Mouse (Mus musculus) heart, embryonic 12.5 days (tissue): ENCODE results near the gene Sema6c. TPM values are rescaled to one million over a fixed set of nuclear protein-coding genes. Genes with fewer than 3 reads are reported as not detected.
A peak's percentile ranks its signal among the peaks of the same experiment; 100 is the strongest.

ENCODE experiments used
- ATAC-seq: fragments of 200-750 bp; cut with Nextera tagmentation; 2 replicates; pipeline ENCODE4 v1.8.0; 2017; ENCODE audit warnings: moderate TSS enrichment, moderate library complexity; ENCODE audit not compliant: insufficient number of reproducible peaks, low FRiP score
- H3K27ac ChIP-seq: fragments of 300-500 bp; sonication (generic); 2 replicates; pipeline ENCODE4 v1.5.1; 2016; ENCODE audit warnings: mild to moderate bottlenecking, moderate library complexity; ENCODE audit not compliant: poor library complexity, severe bottlenecking
- H3K27me3 ChIP-seq: fragments of 300-500 bp; sonication (generic); replicated peaks from 2 replicates; pipeline ENCODE4 v1.6.1; 2016; ENCODE audit warnings: mild to moderate bottlenecking, moderate library complexity
- H3K36me3 ChIP-seq: fragments of 300-500 bp; sonication (generic); 2 replicates; pipeline ENCODE4 v1.6.1; 2016; ENCODE audit warnings: mild to moderate bottlenecking, moderate library complexity
- H3K4me1 ChIP-seq: fragments of 300-500 bp; sonication (generic); replicated peaks from 2 replicates; pipeline ENCODE4 v1.6.1; 2016; ENCODE audit warnings: mild to moderate bottlenecking
- H3K4me2 ChIP-seq: fragments of 300-500 bp; sonication (generic); 2 replicates; pipeline ENCODE4 v1.6.1; 2016; ENCODE audit warnings: mild to moderate bottlenecking, moderate library complexity
- H3K4me3 ChIP-seq: fragments of 300-500 bp; sonication (generic); 2 replicates; pipeline ENCODE4 v1.5.1; 2016; ENCODE audit warnings: mild to moderate bottlenecking
- H3K9ac ChIP-seq: fragments of 300-500 bp; sonication (generic); 2 replicates; pipeline ENCODE4 v1.6.1; 2016; ENCODE audit warnings: mild to moderate bottlenecking, moderate library complexity
- H3K9me3 ChIP-seq: fragments of 300-500 bp; sonication (generic); replicated peaks from 2 replicates; pipeline ENCODE4 v1.6.1; 2016; ENCODE audit warnings: mild to moderate bottlenecking, moderate library complexity
- WGBS: fragments of 180-500 bp; shearing (Covaris S2); methylation state at CpG from one replicate; pipeline ENCODE4 v1.1.7; 2016; 5-methylcytosine and 5-hydroxymethylcytosine counted together
- polyA plus RNA-seq: library from polyadenylated mRNA; unstranded; fragments of >200 nt; fragmentation: Nextera tagmentation; extraction: Ambion mirVana; gene quantifications from 2 replicates; pipeline ENCODE4 v1.2.1, GENCODE M21; 2016

Sema6c gene
- polyA plus RNA-seq, 1 experiment from 2014 or later, result 3.6 TPM

- no peak overlapping the region for H3K27ac ChIP-seq
- no peaks in the 10 kb centered on the region; the same call in 1 of the 2 replicates for H3K9me3 ChIP-seq
- 8% methylated on average over 5 of the region's 5 CpGs for WGBS
- H3K36me3 ChIP-seq, result 0 out of 2 replicates have a peak, but pooled peaks cover 8% of the 10 kb centered on the region
- no peaks in the 10 kb centered on the region for H3K4me1 ChIP-seq
- H3K9ac ChIP-seq, result no peak overlapping the region
- 0 out of 2 replicates have a peak, but pooled peaks have one; percentile 29 for ATAC-seq
- H3K4me3 ChIP-seq, result no peak overlapping the region
- H3K4me2 ChIP-seq, result no peak overlapping the region
- H3K27me3 ChIP-seq, result no peaks in the 10 kb centered on the region
Observed at GRCm38 (mm10) chr3:95142617-95143011, 17.6 kb upstream of the Sema6c start.

- H3K36me3 ChIP-seq, result no peaks in the 10 kb centered on the region
- no peak overlapping the region for H3K4me3 ChIP-seq
- H3K4me1 ChIP-seq, result no peaks in the 10 kb centered on the region
- no peak for ATAC-seq
- H3K4me2 ChIP-seq, result no peak overlapping the region
- no peak overlapping the region for H3K9ac ChIP-seq
- H3K9me3 ChIP-seq, result no peaks in the 10 kb centered on the region
- WGBS, result 61% methylated on average over 3 of the region's 3 CpGs
- no peak overlapping the region for H3K27ac ChIP-seq
- no peaks in the 10 kb centered on the region for H3K27me3 ChIP-seq
Observed at GRCm38 (mm10) chr3:95147924-95148323, 12.3 kb upstream of the Sema6c start.

DNA sequence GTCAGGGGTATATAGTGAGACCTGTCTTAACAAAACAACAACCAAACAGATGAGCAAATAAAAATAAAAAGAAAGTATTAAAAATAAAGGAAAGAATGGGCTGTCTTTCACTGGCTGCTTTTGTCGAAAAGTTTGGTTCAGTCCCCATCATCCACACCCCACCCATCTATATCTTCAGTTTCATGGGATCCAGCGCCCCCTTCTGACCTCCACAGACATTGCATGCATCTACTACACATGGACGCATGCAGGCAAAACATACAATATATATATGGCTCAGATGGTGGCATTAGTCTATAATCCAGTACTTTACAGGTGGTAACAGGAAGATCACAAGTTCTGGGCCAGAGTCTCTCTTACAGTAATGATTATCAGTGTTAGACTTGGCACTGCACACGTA, 6.4 kb upstream of the Sema6c start:
- Histone ChIP-seq H3K4me2 (no peak overlapping the region), H3K36me3 (no peaks in the 10 kb centered on the region), H3K9me3 (no peaks in the 10 kb centered on the region), H3K27me3 (no peaks in the 10 kb centered on the region), H3K9ac (no peak overlapping the region), H3K4me3 (no peak overlapping the region), H3K27ac (no peak overlapping the region), H3K4me1 (no peaks in the 10 kb centered on the region)
- ATAC-seq, result no peak
- WGBS, result 49% methylated on average over 4 of the region's 4 CpGs

GRCm38 (mm10) chr3:95159511-95159986, 708 bp upstream of the Sema6c start:
- Histone ChIP-seq H3K27ac (no peak overlapping the region), H3K4me1 (peaks cover 40% of the 10 kb centered on the region), H3K9me3 (no peaks in the 10 kb centered on the region), H3K9ac (peak overlapping the region; percentile 64), H3K27me3 (peaks cover 13% of the 10 kb centered on the region; the same call in 1 of the 2 replicates), H3K36me3 (no peaks in the 10 kb centered on the region), H3K4me3 (peak overlapping the region; percentile 62), H3K4me2 (peak overlapping the region; percentile 98)
- no peak for ATAC-seq
- WGBS, result 16% methylated on average over 8 of the region's 8 CpGs

- no peaks in the 10 kb centered on the region for H3K36me3 ChIP-seq
- ATAC-seq, result 0 out of 2 replicates have a peak, but pooled peaks have one; percentile 9
- 1% methylated on average over 30 of the region's 30 CpGs for WGBS
Observed at GRCm38 (mm10) chr3:95161041-95161551, 839 bp downstream of the Sema6c start.

GRCm38 (mm10) chr3:95161618-95162344, 1.5 kb downstream of the Sema6c start:
- Histone ChIP-seq H3K4me2 (peak overlapping the region; percentile 98), H3K9ac (peak overlapping the region; percentile 87), H3K4me1 (peaks cover 45% of the 10 kb centered on the region), H3K9me3 (no peaks in the 10 kb centered on the region), H3K27ac (no peak overlapping the region), H3K4me3 (peak overlapping the region; percentile 62), H3K27me3 (peaks cover 13% of the 10 kb centered on the region; the same call in 1 of the 2 replicates), H3K36me3 (peaks cover 2% of the 10 kb centered on the region; the same call in 1 of the 2 replicates)
- 15% methylated on average over 9 of the region's 9 CpGs for WGBS
- ATAC-seq, result no peak

More at GRCm38 (mm10) chr3:95161041-95161551, 839 bp downstream of the Sema6c start:
- H3K27me3 ChIP-seq, result peaks cover 13% of the 10 kb centered on the region; the same call in 1 of the 2 replicates
- peak overlapping the region; percentile 87 for H3K9ac ChIP-seq
- no peaks in the 10 kb centered on the region for H3K9me3 ChIP-seq
- H3K27ac ChIP-seq, result no peak overlapping the region
- peak overlapping the region; percentile 62 for H3K4me3 ChIP-seq
- peaks cover 45% of the 10 kb centered on the region for H3K4me1 ChIP-seq
- peak overlapping the region; percentile 98 for H3K4me2 ChIP-seq

- Histone ChIP-seq H3K9ac (no peak overlapping the region), H3K4me1 (peaks cover 45% of the 10 kb centered on the region), H3K36me3 (peaks cover 7% of the 10 kb centered on the region), H3K4me3 (no peak overlapping the region; the same call in 1 of the 2 replicates), H3K27me3 (peaks cover 13% of the 10 kb centered on the region; the same call in 1 of the 2 replicates), H3K4me2 (peak overlapping the region; percentile 98; the same call in 1 of the 2 replicates), H3K9me3 (no peaks in the 10 kb centered on the region), H3K27ac (no peak overlapping the region)
- ATAC-seq, result no peak
- WGBS, result 25% methylated on average over 2 of the region's 2 CpGs
Observed at GRCm38 (mm10) chr3:95162345-95162628, 2.0 kb downstream of the Sema6c start.

DNA sequence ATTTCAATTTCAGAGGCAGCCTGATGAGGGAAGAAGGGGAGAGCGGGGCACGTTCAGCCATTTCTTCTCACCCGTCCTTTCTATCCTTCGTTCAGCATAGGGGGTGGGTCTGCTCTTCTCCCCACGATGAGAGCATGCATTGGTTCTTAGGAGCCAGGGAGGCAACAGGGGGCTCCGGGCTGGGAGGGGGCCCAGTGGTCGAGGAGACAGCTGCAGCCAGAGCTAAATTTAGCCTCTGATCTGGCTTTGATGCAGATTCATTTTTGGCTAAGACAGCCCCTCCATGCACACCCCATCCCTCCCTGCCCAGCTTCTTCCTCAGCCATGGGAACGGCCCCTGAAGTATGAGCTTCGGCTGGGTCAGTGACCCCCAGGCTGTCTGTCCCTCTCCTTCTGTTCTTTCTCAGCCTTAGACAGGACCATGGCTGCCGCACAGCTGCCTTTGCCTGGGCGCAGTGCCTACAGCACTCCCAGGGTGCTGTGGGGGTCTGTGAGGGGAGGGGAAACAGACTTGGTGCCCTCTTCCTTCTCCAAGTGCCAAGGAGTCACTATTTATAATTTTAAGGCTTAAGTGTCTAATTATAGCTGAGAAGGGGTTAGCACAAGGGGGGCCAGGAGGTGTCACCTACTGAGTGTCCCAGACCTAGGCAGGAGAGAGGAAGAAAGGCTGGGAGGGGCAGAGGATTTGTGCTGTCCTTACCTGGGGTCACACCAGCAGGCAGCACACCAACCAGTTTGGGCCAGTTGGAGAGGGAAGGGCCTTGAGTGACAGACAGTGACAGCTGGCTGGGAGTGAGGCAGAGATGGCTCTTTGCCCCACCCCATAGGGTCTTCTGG, 3.4 kb downstream of the Sema6c start:
- Histone ChIP-seq H3K9ac (peak overlapping the region; percentile 48; the same call in 1 of the 2 replicates), H3K36me3 (peaks cover 12% of the 10 kb centered on the region), H3K4me2 (peak overlapping the region; percentile 11; the same call in 1 of the 2 replicates), H3K27me3 (peaks cover 19% of the 10 kb centered on the region; the same call in 1 of the 2 replicates), H3K4me1 (peaks cover 45% of the 10 kb centered on the region), H3K9me3 (no peaks in the 10 kb centered on the region), H3K4me3 (no peak overlapping the region), H3K27ac (no peak overlapping the region)
- ATAC-seq, result no peak
- 43% methylated on average over 11 of the region's 11 CpGs for WGBS

GRCm38 (mm10) chr3:95164256-95164550, 3.9 kb downstream of the Sema6c start:
- WGBS, result 53% methylated on average over 5 of the region's 5 CpGs
- ATAC-seq, result no peak
- Histone ChIP-seq H3K9ac (0 out of 2 replicates have a peak overlapping the region, but pooled peaks have one; percentile 48), H3K27me3 (peaks cover 23% of the 10 kb centered on the region; the same call in 1 of the 2 replicates), H3K4me2 (no peak overlapping the region), H3K4me1 (peaks cover 45% of the 10 kb centered on the region), H3K9me3 (no peaks in the 10 kb centered on the region), H3K36me3 (peaks cover 17% of the 10 kb centered on the region), H3K27ac (no peak overlapping the region), H3K4me3 (no peak overlapping the region)

- Histone ChIP-seq H3K9me3 (no peaks in the 10 kb centered on the region), H3K27ac (no peak overlapping the region), H3K27me3 (peaks cover 27% of the 10 kb centered on the region), H3K4me2 (no peak overlapping the region), H3K4me3 (no peak overlapping the region), H3K36me3 (peaks cover 23% of the 10 kb centered on the region), H3K4me1 (peaks cover 40% of the 10 kb centered on the region), H3K9ac (no peak overlapping the region)
- ATAC-seq, result no peak
- 49% methylated on average over 5 of the region's 5 CpGs for WGBS
Observed at GRCm38 (mm10) chr3:95164840-95165239, 4.6 kb downstream of the Sema6c start.

GRCm38 (mm10) chr3:95169996-95170395, 9.7 kb downstream of the Sema6c start:
- Histone ChIP-seq H3K4me3 (no peak overlapping the region), H3K27me3 (peaks cover 56% of the 10 kb centered on the region), H3K9ac (no peak overlapping the region), H3K4me2 (no peak overlapping the region), H3K9me3 (0 out of 2 replicates have a peak, but pooled peaks cover 6% of the 10 kb centered on the region), H3K27ac (no peak overlapping the region), H3K4me1 (peaks cover 22% of the 10 kb centered on the region), H3K36me3 (peaks cover 48% of the 10 kb centered on the region)
- ATAC-seq, result no peak
- WGBS, result 88% methylated on average over 10 of the region's 10 CpGs
